ENCODE assay signal across 24 mouse cellular contexts in the genomic region with DNA sequence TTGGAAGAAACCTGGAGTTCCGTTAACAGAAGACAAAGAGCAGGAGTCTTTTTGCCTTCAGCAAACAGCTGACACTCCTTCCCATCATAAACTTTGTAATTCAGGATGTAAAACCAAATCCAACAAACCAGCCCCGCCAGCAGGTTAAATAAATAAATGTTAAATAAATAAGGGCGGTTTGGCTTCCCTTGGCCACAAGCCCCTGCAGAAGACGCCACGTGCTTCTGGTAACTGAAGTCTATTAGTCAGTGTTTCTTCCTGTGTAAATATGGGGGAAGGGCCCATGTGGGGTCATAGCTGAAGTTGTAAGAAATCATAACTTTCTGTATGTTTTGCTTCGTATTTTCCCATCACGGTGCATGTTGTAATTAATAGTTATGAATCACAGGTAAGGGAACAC.
DNase-seq lines count a peak whose midpoint lies in the region; ATAC-seq and TF ChIP-seq lines count a peak whose summit lies in the region.
"Had no signal": no experiment of that assay in that cellular context is flagged by ENCODE, and none has a peak within 500 bp of the region (broad histone marks: within the 10 kb centered on the region; RNA-seq: fewer than 3 reads in every experiment).

No protein-coding gene starts in this region.

- WGBS in intestine, embryonic 15.5 days = 26% methylated on average over 7 of the region's 7 CpGs
- 28% methylated on average over 7 of the region's 7 CpGs for WGBS in intestine, postnatal 0 days
- 34% methylated on average over 7 of the region's 7 CpGs for WGBS in lung, postnatal 0 days
- 58% methylated on average over 7 of the region's 7 CpGs for WGBS in kidney, embryonic 14.5 days

- H3K9ac ChIP-seq in intestine, embryonic 15.5 days = no peak overlapping the region
- no peak overlapping the region for H3K9ac ChIP-seq in intestine, postnatal 0 days (ENCODE audit: low read depth, low read length)
- H3K9ac ChIP-seq in lung, postnatal 0 days (replicated peaks; ENCODE audit: low read depth) = no peak overlapping the region
- H3K9ac ChIP-seq in kidney, embryonic 14.5 days (ENCODE audit: low read depth, low read length) = no peak overlapping the region
- H3K9ac ChIP-seq: forebrain, embryonic 12.5 days; forebrain, embryonic 15.5 days; heart, embryonic 13.5 days; hindbrain, embryonic 14.5 days had no signal

- no peak for DNase-seq in lung, postnatal 0 days (ENCODE audit: low spot score)
- DNase-seq in lung, postnatal 10 days = no peak
- DNase-seq in NIH3T3 (ENCODE audit: low read depth) = peak; percentile 34
- DNase-seq: adrenal gland, postnatal 10 days; adrenal gland, postnatal 36 days; B cell, adult 2 months; cerebellum, adult 18-20 months; cerebellum, adult 9-10 months; cerebellum, postnatal 14 days; gastrocnemius, postnatal 10 days; gastrocnemius, postnatal 36 days; heart, adult 2 months; heart, postnatal 14 days; heart, postnatal 4 days had no signal

- H3K4me2 ChIP-seq in intestine, embryonic 15.5 days (replicated peaks) = no peak overlapping the region
- H3K4me2 ChIP-seq in intestine, postnatal 0 days (replicated peaks; ENCODE audit: low read depth) = no peak overlapping the region
- no peak overlapping the region for H3K4me2 ChIP-seq in lung, postnatal 0 days (replicated peaks; ENCODE audit: low read depth, low read length)
- no peak overlapping the region for H3K4me2 ChIP-seq in kidney, embryonic 14.5 days (replicated peaks; ENCODE audit: low read depth, low read length)
- H3K4me2 ChIP-seq: forebrain, embryonic 12.5 days; forebrain, embryonic 15.5 days; heart, embryonic 13.5 days; hindbrain, embryonic 14.5 days had no signal

- TF ChIP-seq CTCF in intestine, postnatal 0 days (IDR thresholded peaks at IDR 0.05; ENCODE audit: low read depth) = no peak
- TF ChIP-seq CTCF in lung, postnatal 0 days (IDR thresholded peaks at IDR 0.05) = no peak

- H3K36me3 ChIP-seq in intestine, embryonic 15.5 days = no peaks in the 10 kb centered on the region
- H3K36me3 ChIP-seq in intestine, postnatal 0 days (ENCODE audit: control insufficient read depth, insufficient read depth) = no peaks in the 10 kb centered on the region
- no peaks in the 10 kb centered on the region for H3K36me3 ChIP-seq in lung, postnatal 0 days (ENCODE audit: insufficient read depth, low read length)
- no peaks in the 10 kb centered on the region for H3K36me3 ChIP-seq in kidney, embryonic 14.5 days (ENCODE audit: control insufficient read depth, insufficient read depth, low read length)
- H3K36me3 ChIP-seq: forebrain, embryonic 12.5 days; forebrain, embryonic 15.5 days; heart, embryonic 10.5 days; heart, embryonic 13.5 days had no signal

- H3K4me1 ChIP-seq in intestine, embryonic 15.5 days (replicated peaks) = peaks cover 4% of the 10 kb centered on the region; the same call in 1 of the 2 replicates
- no peaks in the 10 kb centered on the region for H3K4me1 ChIP-seq in intestine, postnatal 0 days (replicated peaks; ENCODE audit: control insufficient read depth, insufficient read depth, low read length)
- H3K4me1 ChIP-seq in lung, postnatal 0 days (ENCODE audit: insufficient read depth, low read depth, low read length) = no peaks in the 10 kb centered on the region
- no peaks in the 10 kb centered on the region for H3K4me1 ChIP-seq in kidney, embryonic 14.5 days (ENCODE audit: control insufficient read depth, insufficient read depth, low read length)

- no peak overlapping the region for H3K27ac ChIP-seq in intestine, embryonic 15.5 days
- no peak overlapping the region for H3K27ac ChIP-seq in intestine, postnatal 0 days (ENCODE audit: low read depth, low read length)
- H3K27ac ChIP-seq in lung, postnatal 0 days (ENCODE audit: low read length) = no peak overlapping the region
- no peak overlapping the region for H3K27ac ChIP-seq in kidney, embryonic 14.5 days (ENCODE audit: low read depth, low read length)
- H3K27ac ChIP-seq: forebrain, embryonic 12.5 days; forebrain, embryonic 15.5 days; heart, adult 2 months; heart, embryonic 10.5 days; heart, embryonic 13.5 days; hindbrain, embryonic 14.5 days had no signal

- H3K9me3 ChIP-seq in intestine, embryonic 15.5 days = no peaks in the 10 kb centered on the region
- no peaks in the 10 kb centered on the region for H3K9me3 ChIP-seq in intestine, postnatal 0 days (ENCODE audit: control insufficient read depth)
- no peaks in the 10 kb centered on the region for H3K9me3 ChIP-seq in lung, postnatal 0 days (ENCODE audit: low read length)
- no peaks in the 10 kb centered on the region for H3K9me3 ChIP-seq in kidney, embryonic 14.5 days (ENCODE audit: control insufficient read depth, low read length)
- H3K9me3 ChIP-seq: forebrain, embryonic 12.5 days; forebrain, embryonic 15.5 days; heart, embryonic 10.5 days; heart, embryonic 13.5 days had no signal

- 0 out of 2 replicates have a peak, but pooled peaks have one; percentile 3 for TF ChIP-seq EP300 in lung, postnatal 0 days (IDR thresholded peaks at IDR 0.05)

- no peaks in the 10 kb centered on the region for H3K27me3 ChIP-seq in intestine, embryonic 15.5 days (replicated peaks)
- no peaks in the 10 kb centered on the region for H3K27me3 ChIP-seq in intestine, postnatal 0 days (replicated peaks; ENCODE audit: control insufficient read depth, insufficient read depth, low read length)
- no peaks in the 10 kb centered on the region for H3K27me3 ChIP-seq in lung, postnatal 0 days (replicated peaks; ENCODE audit: insufficient read depth, low read length)
- no peaks in the 10 kb centered on the region for H3K27me3 ChIP-seq in kidney, embryonic 14.5 days (ENCODE audit: control insufficient read depth, insufficient read depth, low read length)
- H3K27me3 ChIP-seq: forebrain, embryonic 12.5 days; forebrain, embryonic 15.5 days; heart, embryonic 13.5 days; Patski had no signal

- H3K4me3 ChIP-seq in intestine, embryonic 15.5 days (replicated peaks) = no peak overlapping the region
- H3K4me3 ChIP-seq in intestine, postnatal 0 days (ENCODE audit: low read depth, low read length) = no peak overlapping the region
- no peak overlapping the region for H3K4me3 ChIP-seq in lung, postnatal 0 days (ENCODE audit: low read depth, low read length)
- H3K4me3 ChIP-seq in kidney, embryonic 14.5 days (ENCODE audit: low read length) = no peak overlapping the region
- H3K4me3 ChIP-seq: forebrain, embryonic 12.5 days; forebrain, embryonic 15.5 days; heart, adult 2 months; heart, embryonic 10.5 days; heart, embryonic 13.5 days had no signal

- ATAC-seq in intestine, embryonic 15.5 days = 0 out of 2 replicates have a peak, but pooled peaks have one; percentile 59
- no peak for ATAC-seq in intestine, postnatal 0 days
- no peak for ATAC-seq in lung, postnatal 0 days
- no peak for ATAC-seq in kidney, embryonic 14.5 days (ENCODE audit: low FRiP score, low TSS enrichment)
- ATAC-seq in CD4-positive, CD25-positive, alpha-beta regulatory T cell, adult 4 months = no peak
- ATAC-seq: forebrain, embryonic 15.5 days; Patski had no signal
